Mouse (Mus musculus) right cerebral cortex, postnatal 14 days (tissue): ENCODE results near the gene Parp2.
"Not testable (repeated sequence)": the region's sequence is repeated elsewhere in the genome, so short reads cannot be mapped to it uniquely, and the experiment has no call there.

Experiments used
- DNase-seq: peaks from one replicate; pipeline ENCODE4 v3.0.0; 2022

Gene Parp2

GRCm38 (mm10) chr14:50833964-50834363, 26.3 kb downstream of the Parp2 start:
- no peak for DNase-seq

- DNase-seq = no peak
Observed at GRCm38 (mm10) chr14:50834435-50834834, 26.8 kb downstream of the Parp2 start.

- DNase-seq = no peak
Observed at GRCm38 (mm10) chr14:50837236-50837635, 29.6 kb downstream of the Parp2 start.

GRCm38 (mm10) chr14:50855788-50856187, 48.1 kb downstream of the Parp2 start:
- no peak for DNase-seq

GRCm38 (mm10) chr14:50862641-50863040, 55.0 kb downstream of the Parp2 start:
- no peak for DNase-seq

GRCm38 (mm10) chr14:50865005-50865404, 57.4 kb downstream of the Parp2 start:
- not testable (repeated sequence) for DNase-seq

GRCm38 (mm10) chr14:50866966-50867365, 59.3 kb downstream of the Parp2 start:
- DNase-seq = no peak

- DNase-seq = no peak
Observed at GRCm38 (mm10) chr14:50868211-50868610, 60.6 kb downstream of the Parp2 start.

- no peak for DNase-seq
Observed at GRCm38 (mm10) chr14:50868656-50869055, 61.0 kb downstream of the Parp2 start.

GRCm38 (mm10) chr14:50869889-50870804, 62.5 kb downstream of the Parp2 start, which contains the start of gene Tep1:
TSS of gene Tep1 (minus strand) at chr14:50870560.
- peak; percentile 37 for DNase-seq

- DNase-seq = no peak
Observed at GRCm38 (mm10) chr14:50870805-50871143, 63.1 kb downstream of the Parp2 start.
